Mouse (Mus musculus): Measurements from ENCODE around the gene Aga.
"Not testable (repeated sequence)": the region's sequence is repeated elsewhere in the genome, so short reads cannot be mapped to it uniquely, and the experiment has no call there.

Aga gene

DNA sequence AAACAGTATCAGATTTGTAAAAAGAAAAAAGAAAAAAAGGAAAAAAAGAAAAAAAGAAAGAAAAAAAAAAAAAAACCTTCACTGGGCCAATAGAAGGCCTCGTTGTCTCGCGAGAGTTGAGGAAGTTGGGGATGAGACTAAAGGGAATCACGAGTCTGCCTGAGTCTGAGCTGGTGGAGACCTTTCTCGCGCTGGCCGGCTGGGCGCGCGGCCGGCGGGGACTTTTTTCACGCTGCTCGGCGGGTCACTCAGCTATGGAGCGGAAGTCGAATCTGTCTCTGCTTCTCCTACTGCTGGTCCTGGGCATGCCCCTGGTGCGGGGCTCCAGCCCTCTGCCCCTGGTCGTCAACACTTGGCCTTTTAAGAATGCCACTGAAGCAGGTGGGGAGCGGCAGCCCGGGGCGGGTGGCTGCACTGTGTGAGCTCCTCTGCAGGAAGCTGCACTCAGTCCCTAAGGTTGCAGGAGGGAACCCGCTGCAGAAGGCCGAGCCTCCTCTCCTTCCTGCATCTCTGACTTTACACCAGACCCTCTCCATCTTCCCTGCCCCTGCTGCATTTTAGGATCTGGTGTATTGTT lies at the start of gene Aga:
Gene Aga (plus strand): TSS at position 177 of the 577 bp plus-strand sequence.
- peak; percentile 59 to 79 for DNase-seq (ENCODE audit: low spot score in 2 of 2)

DNA sequence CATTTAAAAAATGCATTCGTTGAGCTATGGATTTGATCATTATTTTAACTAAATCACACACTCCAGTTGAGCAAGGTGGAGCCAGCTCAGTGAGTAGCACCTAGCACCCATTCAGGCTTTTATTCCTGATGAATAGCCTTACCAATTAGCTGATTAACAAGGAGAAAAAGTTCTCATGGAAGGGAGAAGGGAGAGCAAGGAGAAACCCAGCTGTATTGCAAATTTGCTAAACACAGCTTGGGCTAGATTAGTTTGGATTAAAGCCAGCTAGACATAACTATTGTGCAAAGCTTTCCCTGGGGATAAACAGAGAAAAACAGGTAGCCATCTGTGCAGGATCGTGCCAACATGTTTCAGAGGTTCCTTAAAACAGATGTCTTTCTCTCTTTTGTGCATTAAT lies 22.5 kb upstream of the Aga start:
- no peak for DNase-seq (ENCODE audit: low spot score in 2 of 2)

DNA sequence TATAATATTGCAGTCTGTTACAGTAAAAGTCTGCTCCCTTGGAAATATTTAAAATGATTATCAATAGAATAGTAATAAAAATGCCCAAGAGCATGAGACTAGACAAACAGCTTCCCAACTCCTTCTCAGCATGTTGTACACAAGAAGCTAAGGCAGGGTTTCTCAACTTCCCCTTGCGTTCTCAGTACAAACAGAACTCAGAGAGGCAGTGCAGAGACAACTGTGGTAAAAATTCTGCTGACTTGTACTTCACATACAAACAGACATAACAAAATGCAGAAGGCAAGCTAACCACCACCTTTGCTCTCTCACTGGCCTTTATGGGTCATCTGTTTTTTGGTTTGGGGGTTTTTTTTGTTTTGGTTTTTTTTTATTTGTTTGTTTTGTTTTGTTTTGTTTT lies 15.3 kb upstream of the Aga start:
- no peak for DNase-seq (ENCODE audit: low spot score in 2 of 2)

DNA sequence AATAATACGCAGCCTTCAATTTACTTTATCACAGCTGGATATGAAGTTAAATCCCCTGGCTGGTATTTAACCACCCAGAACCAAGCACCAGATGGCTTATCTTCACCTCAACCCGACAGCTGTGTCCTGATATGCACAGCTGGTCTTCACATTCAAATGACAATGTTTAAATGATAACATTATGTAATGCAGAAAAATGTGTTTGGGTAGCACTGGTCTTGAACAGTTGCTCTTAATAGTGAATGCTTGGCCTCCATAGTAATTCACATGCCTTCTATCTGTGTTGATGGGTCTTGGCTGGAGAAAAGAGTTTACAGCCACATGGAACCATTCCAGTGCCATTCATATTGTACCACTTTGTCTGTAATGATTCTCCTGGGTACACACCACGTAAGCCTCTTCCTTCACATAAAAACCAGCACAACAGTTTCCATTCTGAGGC lies 14.6 kb upstream of the Aga start:
- no peak for DNase-seq (ENCODE audit: low spot score in 2 of 2)

DNA sequence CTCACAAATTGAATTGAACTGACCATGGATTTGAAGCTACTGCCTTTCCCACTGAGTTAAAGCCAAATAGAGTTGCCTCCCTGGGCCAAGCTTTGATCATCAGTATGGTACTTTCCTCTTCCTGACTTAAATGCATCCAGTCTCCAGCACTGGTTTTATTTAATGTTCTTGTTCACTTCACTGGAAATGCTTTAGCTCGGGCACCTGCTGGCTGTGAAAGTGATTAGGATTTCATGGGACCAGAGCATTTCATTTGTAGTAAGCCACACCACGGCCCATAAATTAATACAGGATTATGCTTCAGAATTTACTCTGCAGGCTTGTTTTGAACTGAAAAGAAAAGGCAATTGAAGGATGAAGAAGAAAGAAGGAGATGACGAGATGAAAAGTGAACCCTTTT lies 26.5 kb downstream of the Aga start:
- DNase-seq (ENCODE audit: low spot score in 2 of 2), result not testable (repeated sequence)

DNA sequence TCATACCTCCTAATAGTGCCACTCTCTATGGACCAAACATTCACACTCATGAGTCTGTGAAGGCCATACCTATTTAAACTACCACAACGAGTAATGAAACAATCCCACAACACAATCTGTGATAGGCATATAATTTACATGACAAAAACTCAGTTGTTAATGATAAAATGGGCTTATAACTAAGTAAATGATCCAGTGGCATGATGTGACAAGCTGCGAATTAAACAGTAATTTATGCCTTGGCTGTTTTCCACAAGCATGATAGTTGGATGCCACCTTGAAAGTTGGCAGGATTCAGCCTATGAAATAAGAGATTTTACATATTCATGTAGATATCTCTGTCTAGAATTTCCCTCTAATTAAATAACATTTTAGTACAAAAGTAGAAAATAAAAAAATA lies 28.1 kb downstream of the Aga start:
- no peak for DNase-seq (ENCODE audit: low spot score in 2 of 2)

DNA sequence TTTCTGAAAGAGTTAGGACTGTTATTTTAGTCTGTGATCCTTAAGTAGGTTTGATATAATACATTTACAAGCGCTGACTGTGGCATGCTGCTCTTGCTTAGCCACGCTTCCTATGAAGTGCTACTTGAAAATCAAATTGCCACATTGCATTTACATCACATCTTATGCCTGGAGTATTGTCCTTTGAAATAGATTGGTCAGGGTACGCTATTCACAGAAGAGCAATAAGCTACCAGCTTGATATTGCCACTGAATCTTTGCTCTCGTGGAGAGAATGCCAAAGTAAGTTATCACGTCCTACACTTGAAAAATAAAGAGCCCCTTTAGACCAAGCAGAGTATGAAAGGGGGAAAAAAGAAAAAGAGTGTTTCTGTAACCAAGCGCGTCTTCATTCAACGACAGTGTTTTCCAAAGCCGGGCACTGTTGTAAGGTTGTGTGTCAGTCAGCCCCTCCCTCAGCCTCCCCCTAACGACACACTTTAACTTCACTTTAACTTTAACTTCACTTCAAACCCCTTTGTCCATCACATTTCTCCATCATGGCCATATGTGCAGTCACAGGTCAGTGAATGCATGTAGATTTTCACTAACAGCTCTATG lies 51.0 kb downstream of the Aga start:
- no peak for DNase-seq (ENCODE audit: low spot score in 2 of 2)

DNA sequence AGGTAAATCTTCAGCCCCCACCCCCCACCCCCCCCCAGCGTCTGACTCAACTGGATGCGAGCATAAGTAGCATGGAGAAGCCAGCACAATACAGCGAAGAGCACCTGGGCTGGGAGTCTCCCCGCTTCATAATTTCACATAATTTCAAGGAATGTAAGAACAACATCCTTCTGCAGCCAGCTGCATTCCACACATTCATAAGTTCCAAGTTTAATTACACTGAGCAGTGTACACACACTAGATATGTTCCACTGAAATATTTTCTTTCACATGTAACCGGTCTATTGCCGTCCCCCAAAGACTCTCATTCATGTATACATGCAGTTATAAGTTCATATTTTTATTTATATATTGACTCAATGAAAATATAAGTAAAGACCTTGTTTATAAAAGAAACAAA lies 54.7 kb downstream of the Aga start:
- no peak for DNase-seq (ENCODE audit: low spot score in 2 of 2)
